ENCODE assay signal across 15 mouse cellular contexts in the genomic region with DNA sequence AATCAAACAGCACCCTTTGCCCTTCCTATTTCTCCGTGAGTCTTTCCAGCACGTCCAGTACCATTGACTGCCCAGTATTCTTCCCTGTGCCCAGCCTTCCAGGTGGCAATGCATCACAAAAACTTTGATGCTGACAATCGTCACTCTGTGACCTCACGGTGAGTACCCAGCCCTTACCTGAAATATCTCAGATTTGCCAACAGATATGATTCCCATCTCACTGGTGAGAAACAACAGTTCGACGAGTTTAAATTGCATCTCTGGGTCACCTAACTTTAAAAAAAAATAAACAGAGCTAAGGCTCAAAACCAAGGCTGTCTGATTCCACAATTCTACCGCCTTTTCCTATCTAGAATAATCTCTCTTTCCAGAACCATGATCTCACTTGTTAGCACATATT. TPM values are rescaled to one million over a fixed set of nuclear protein-coding genes. Genes with fewer than 3 reads are reported as not detected.
A peak's percentile ranks its signal among the peaks of the same experiment; 100 is the strongest.
DNase-seq lines count a peak whose midpoint lies in the region; ATAC-seq and TF ChIP-seq lines count a peak whose summit lies in the region.
"Had no signal": no experiment of that assay in that cellular context is flagged by ENCODE, and none has a peak within 500 bp of the region (broad histone marks: within the 10 kb centered on the region; RNA-seq: fewer than 3 reads in every experiment).

Hemgn (minus strand) TSS at position 101 of the 400 bp plus-strand sequence.

- no peak for TF ChIP-seq CTCF in MEL (IDR thresholded peaks at IDR 0.05 in 2 of 3, conservative IDR thresholded peaks at IDR 0.05 in 1 of 3; ENCODE audit: control insufficient read depth in 1 of 3, insufficient read depth in 1 of 3, low read depth in 2 of 3, low read length in 3 of 3, poor library complexity in 1 of 3, severe bottlenecking in 1 of 3)
- TF ChIP-seq CTCF in liver, embryonic 14.5 days (IDR thresholded peaks at IDR 0.05; ENCODE audit: low read depth), result no peak

- ATAC-seq in hindbrain, embryonic 11.5 days (ENCODE audit: low FRiP score), result no peak
- no peak for ATAC-seq in hindbrain, embryonic 12.5 days (ENCODE audit: low FRiP score)
- ATAC-seq in embryonic facial prominence, embryonic 11.5 days (replicated peaks; ENCODE audit: insufficient number of reproducible peaks, low FRiP score, low TSS enrichment, low read depth), result no peak
- no peak for ATAC-seq in liver, embryonic 14.5 days (ENCODE audit: insufficient read depth)

- WGBS in hindbrain, embryonic 11.5 days, result 87% methylated on average over 7 of the region's 7 CpGs
- WGBS in hindbrain, embryonic 12.5 days, result 82% methylated on average over 7 of the region's 7 CpGs
- WGBS in embryonic facial prominence, embryonic 11.5 days, result 74% methylated on average over 7 of the region's 7 CpGs
- 79% methylated on average over 7 of the region's 7 CpGs for WGBS in liver, embryonic 14.5 days (ENCODE audit: insufficient replicate concordance)

- H3K9ac ChIP-seq in hindbrain, embryonic 11.5 days (ENCODE audit: low read depth, low read length), result no peak within 1 kb of the TSS
- no peak within 1 kb of the TSS for H3K9ac ChIP-seq in hindbrain, embryonic 12.5 days
- H3K9ac ChIP-seq in MEL (ENCODE audit: control insufficient read depth, low read depth, low read length, poor library complexity, severe bottlenecking), result no peak within 1 kb of the TSS
- no peak within 1 kb of the TSS for H3K9ac ChIP-seq in embryonic facial prominence, embryonic 11.5 days (replicated peaks; ENCODE audit: low read length)
- peak within 1 kb of the TSS; percentile 56 for H3K9ac ChIP-seq in liver, embryonic 14.5 days (replicated peaks)
- H3K9ac ChIP-seq: forebrain, embryonic 12.5 days; limb, embryonic 12.5 days had no signal

- no peaks in the 10 kb centered on the region for H3K36me3 ChIP-seq in hindbrain, embryonic 11.5 days (ENCODE audit: control insufficient read depth, insufficient read depth, low read length)
- no peaks in the 10 kb centered on the region for H3K36me3 ChIP-seq in hindbrain, embryonic 12.5 days
- H3K36me3 ChIP-seq in MEL (ENCODE audit: control insufficient read depth in 1 of 2, insufficient read depth in 2 of 2, low read length in 2 of 2), result peaks cover 0 to 23% of the 10 kb centered on the region in 2 experiments; a peak in 2 of 4 replicates
- no peaks in the 10 kb centered on the region for H3K36me3 ChIP-seq in embryonic facial prominence, embryonic 11.5 days (replicated peaks; ENCODE audit: control insufficient read depth, insufficient read depth, low read depth, low read length)
- no peaks in the 10 kb centered on the region for H3K36me3 ChIP-seq in liver, embryonic 14.5 days (replicated peaks; ENCODE audit: control insufficient read depth, insufficient read depth, low read depth)
- H3K36me3 ChIP-seq: forebrain, embryonic 12.5 days; limb, embryonic 12.5 days had no signal

- no peaks in the 10 kb centered on the region for H3K27me3 ChIP-seq in hindbrain, embryonic 11.5 days (ENCODE audit: control insufficient read depth, insufficient read depth, low read length)
- H3K27me3 ChIP-seq in hindbrain, embryonic 12.5 days, result no peaks in the 10 kb centered on the region
- H3K27me3 ChIP-seq in MEL (ENCODE audit: control insufficient read depth in 1 of 2, insufficient read depth in 2 of 2, low read length in 2 of 2), result no peaks in the 10 kb centered on the region
- H3K27me3 ChIP-seq in embryonic facial prominence, embryonic 11.5 days (ENCODE audit: control insufficient read depth, insufficient read depth, low read length), result no peaks in the 10 kb centered on the region
- H3K27me3 ChIP-seq in liver, embryonic 14.5 days (ENCODE audit: control insufficient read depth, insufficient read depth, low read length), result no peaks in the 10 kb centered on the region
- H3K27me3 ChIP-seq: forebrain, embryonic 12.5 days; limb, embryonic 12.5 days had no signal

- H3K9me3 ChIP-seq in hindbrain, embryonic 11.5 days (ENCODE audit: control insufficient read depth, low read length), result no peaks in the 10 kb centered on the region
- H3K9me3 ChIP-seq in hindbrain, embryonic 12.5 days (replicated peaks), result no peaks in the 10 kb centered on the region
- no peaks in the 10 kb centered on the region for H3K9me3 ChIP-seq in MEL (replicated peaks; ENCODE audit: insufficient read depth, low read length)
- no peaks in the 10 kb centered on the region for H3K9me3 ChIP-seq in embryonic facial prominence, embryonic 11.5 days (replicated peaks; ENCODE audit: control insufficient read depth, low read length)
- no peaks in the 10 kb centered on the region for H3K9me3 ChIP-seq in liver, embryonic 14.5 days (ENCODE audit: control insufficient read depth, low read length)
- H3K9me3 ChIP-seq: forebrain, embryonic 12.5 days; limb, embryonic 12.5 days had no signal

- H3K79me2 ChIP-seq in MEL (ENCODE audit: control insufficient read depth, insufficient read depth, low read length, poor library complexity), result no peaks in the 10 kb centered on the region; the same call in 1 of the 2 replicates

- no peak for TF ChIP-seq EP300 in MEL (IDR thresholded peaks at IDR 0.05; ENCODE audit: low read depth in 1 of 2, low read length in 2 of 2)
- no peak for TF ChIP-seq EP300 in liver, embryonic 14.5 days (IDR thresholded peaks at IDR 0.05; ENCODE audit: low read depth)

- no peak for DNase-seq in hindbrain, embryonic 11.5 days (ENCODE audit: low spot score)
- DNase-seq in MEL (ENCODE audit: low read depth, low spot score), result no peak
- DNase-seq in embryonic facial prominence, embryonic 11.5 days (ENCODE audit: low spot score), result no peak
- no peak for DNase-seq in liver, embryonic 14.5 days (ENCODE audit: low read depth in 3 of 3, low spot score in 3 of 3)
- no peak for DNase-seq in cerebellum, postnatal 36 days
- DNase-seq in kidney, postnatal 14 days, result no peak
- DNase-seq: adrenal gland, adult 8-10 months; cerebellum, adult 9-11 months; kidney, adult 8-10 months had no signal

- no peaks in the 10 kb centered on the region for H3K4me1 ChIP-seq in hindbrain, embryonic 11.5 days (replicated peaks; ENCODE audit: control insufficient read depth, insufficient read depth, low read length)
- no peaks in the 10 kb centered on the region for H3K4me1 ChIP-seq in hindbrain, embryonic 12.5 days
- H3K4me1 ChIP-seq in MEL (ENCODE audit: control insufficient read depth in 1 of 2, insufficient read depth in 2 of 2, low read length in 2 of 2), result peaks cover 18 to 33% of the 10 kb centered on the region in 2 experiments
- no peaks in the 10 kb centered on the region for H3K4me1 ChIP-seq in embryonic facial prominence, embryonic 11.5 days (ENCODE audit: control insufficient read depth, insufficient read depth, low read length)
- H3K4me1 ChIP-seq in liver, embryonic 14.5 days (replicated peaks; ENCODE audit: control insufficient read depth in 2 of 2, insufficient read depth in 2 of 2, low read length in 1 of 2), result peaks cover 47 to 68% of the 10 kb centered on the region in 2 experiments
- H3K4me1 ChIP-seq: forebrain, embryonic 12.5 days; limb, embryonic 12.5 days had no signal

- no peak within 1 kb of the TSS for H3K27ac ChIP-seq in hindbrain, embryonic 11.5 days (ENCODE audit: low read depth, low read length)
- no peak within 1 kb of the TSS for H3K27ac ChIP-seq in hindbrain, embryonic 12.5 days
- H3K27ac ChIP-seq in MEL (ENCODE audit: control insufficient read depth, low read depth, low read length), result no peak within 1 kb of the TSS
- no peak within 1 kb of the TSS for H3K27ac ChIP-seq in embryonic facial prominence, embryonic 11.5 days (replicated peaks; ENCODE audit: low read depth, low read length)
- peak within 1 kb of the TSS; percentile 93 for H3K27ac ChIP-seq in liver, embryonic 14.5 days
- H3K27ac ChIP-seq: forebrain, embryonic 12.5 days; limb, embryonic 12.5 days had no signal

- TF ChIP-seq RAD21 in MEL (IDR thresholded peaks at IDR 0.05; ENCODE audit: low read depth, low read length), result no peak

- no peak within 1 kb of the TSS for H3K4me3 ChIP-seq in hindbrain, embryonic 11.5 days (ENCODE audit: low read depth, low read length)
- H3K4me3 ChIP-seq in hindbrain, embryonic 12.5 days, result no peak within 1 kb of the TSS
- no peak within 1 kb of the TSS for H3K4me3 ChIP-seq in MEL (ENCODE audit: control insufficient read depth in 1 of 2, insufficient read depth in 1 of 2, low read depth in 2 of 2, low read length in 2 of 2)
- no peak within 1 kb of the TSS for H3K4me3 ChIP-seq in embryonic facial prominence, embryonic 11.5 days (ENCODE audit: low read depth, low read length)
- H3K4me3 ChIP-seq in liver, embryonic 14.5 days (ENCODE audit: insufficient read depth in 1 of 2, low read depth in 2 of 2, low read length in 2 of 2), result no peak within 1 kb of the TSS
- H3K4me3 ChIP-seq: forebrain, embryonic 12.5 days; limb, embryonic 12.5 days; myocyte had no signal

- TF ChIP-seq POLR2A in MEL (IDR thresholded peaks at IDR 0.05; ENCODE audit: control insufficient read depth in 1 of 2, insufficient read depth in 1 of 2, low read depth in 1 of 2, low read length in 2 of 2, poor library complexity in 1 of 2), result no peak

- H3K4me2 ChIP-seq in hindbrain, embryonic 11.5 days (replicated peaks; ENCODE audit: low read depth, low read length), result no peak within 1 kb of the TSS
- H3K4me2 ChIP-seq in hindbrain, embryonic 12.5 days (replicated peaks), result no peak within 1 kb of the TSS
- H3K4me2 ChIP-seq in embryonic facial prominence, embryonic 11.5 days (ENCODE audit: low read depth, low read length), result no peak within 1 kb of the TSS
- H3K4me2 ChIP-seq in liver, embryonic 14.5 days (ENCODE audit: low read depth), result peak within 1 kb of the TSS; percentile 44
- H3K4me2 ChIP-seq: forebrain, embryonic 12.5 days; limb, embryonic 12.5 days had no signal

TF ChIP-seq in MEL, 35 proteins besides CTCF, POLR2A, EP300 and RAD21 (continues in another document):
- TF ChIP-seq POLR2AphosphoS5 (IDR thresholded peaks at IDR 0.05; ENCODE audit: borderline replicate concordance, low read depth, low read length), result no peak
- TF ChIP-seq ZKSCAN1 (IDR thresholded peaks at IDR 0.05; ENCODE audit: low read depth, low read length), result no peak
- no peak for TF ChIP-seq NRF1 (IDR thresholded peaks at IDR 0.05; ENCODE audit: insufficient read depth, low read depth, low read length, poor library complexity, severe bottlenecking)
- TF ChIP-seq KAT2A (conservative IDR thresholded peaks at IDR 0.05; ENCODE audit: low read depth, low read length), result no peak
- TF ChIP-seq ZMIZ1 (IDR thresholded peaks at IDR 0.05; ENCODE audit: low read depth, low read length), result no peak
- no peak for TF ChIP-seq MXI1 (IDR thresholded peaks at IDR 0.05; ENCODE audit: low read depth, low read length)
- TF ChIP-seq ELF1 (IDR thresholded peaks at IDR 0.05; ENCODE audit: low read depth, low read length), result no peak

RNA-seq across cellular contexts. Expression of gene Hemgn, which starts in this region (rescaled TPM):
- 16.1 and 22.3 TPM in 2 replicates for polyA plus RNA-seq in hindbrain, embryonic 11.5 days (2014; fragmentation: Nextera tagmentation; extraction: Ambion mirVana)
- polyA plus RNA-seq in hindbrain, embryonic 12.5 days (2016; fragmentation: Nextera tagmentation; extraction: Ambion mirVana), result 2.4 and 4.3 TPM in 2 replicates
- total RNA-seq in MEL (2012; rRNA removed), result 7.4 and 11.8 TPM in 2 replicates
- polyA plus RNA-seq in MEL (2012; ENCODE audit: insufficient read depth in 1 of 2, insufficient read length in 2 of 2, low read depth in 1 of 2, low replicate concordance in 2 of 2, missing spikeins in 1 of 2), result 10 to 100 TPM in 1 of 2 experiments, not detected in 1; 19.9 TPM
- 13.9 and 16.7 TPM in 2 replicates for polyA plus RNA-seq in embryonic facial prominence, embryonic 11.5 days (2014; fragmentation: Nextera tagmentation; extraction: Ambion mirVana)
- polyA plus RNA-seq in liver, embryonic 14.5 days (2012; rRNA removed), result 191 and 274 TPM in 2 replicates
- 293 and 315 TPM in 2 replicates for polyA plus RNA-seq in liver, embryonic 14.5 days (2014; fragmentation: Nextera tagmentation; extraction: Ambion mirVana)
- total RNA-seq: ES-E14; layer of hippocampus, adult 18-20 months had no signal
- polyA plus RNA-seq: myocyte had no signal
